Mouse (Mus musculus): ENCODE data around the gene Slc2a6. TPM values are rescaled to one million over a fixed set of nuclear protein-coding genes. Genes with fewer than 3 reads are reported as not detected.

Slc2a6 gene
- polyA plus RNA-seq, 1 experiment from 2014 or later, result 0.49 TPM

GRCm38 (mm10) chr2:27026857-27027617 lies 761 bp downstream of the Slc2a6 start:
- 61% methylated on average over 10 of the region's 10 CpGs for WGBS
- H3K4me1 ChIP-seq, result peaks cover 15% of the 10 kb centered on the region
- DNase-seq (ENCODE audit: low spot score), result no peak
- H3K36me3 ChIP-seq, result no peaks in the 10 kb centered on the region
- no peak overlapping the region for H3K27ac ChIP-seq
- peaks cover 51% of the 10 kb centered on the region for H3K27me3 ChIP-seq (ENCODE audit: insufficient read depth, poor library complexity, severe bottlenecking)
- H3K4me3 ChIP-seq, result no peak overlapping the region
- no peaks in the 10 kb centered on the region for H3K9me3 ChIP-seq

GRCm38 (mm10) chr2:27026332-27026731 lies 1.5 kb downstream of the Slc2a6 start:
- no peak overlapping the region for H3K4me3 ChIP-seq
- no peak for DNase-seq (ENCODE audit: low spot score)
- peaks cover 51% of the 10 kb centered on the region for H3K27me3 ChIP-seq (ENCODE audit: insufficient read depth, poor library complexity, severe bottlenecking)
- 91% methylated on average over 3 of the region's 3 CpGs for WGBS
- no peak overlapping the region for H3K27ac ChIP-seq
- H3K4me1 ChIP-seq, result peaks cover 15% of the 10 kb centered on the region
- H3K9me3 ChIP-seq, result no peaks in the 10 kb centered on the region
- no peaks in the 10 kb centered on the region for H3K36me3 ChIP-seq

GRCm38 (mm10) chr2:27025545-27025944 lies 2.3 kb downstream of the Slc2a6 start:
- H3K27me3 ChIP-seq (ENCODE audit: insufficient read depth, poor library complexity, severe bottlenecking), result peaks cover 50% of the 10 kb centered on the region
- DNase-seq (ENCODE audit: low spot score), result no peak
- peaks cover 15% of the 10 kb centered on the region for H3K4me1 ChIP-seq
- H3K9me3 ChIP-seq, result no peaks in the 10 kb centered on the region
- 84% methylated on average over 3 of the region's 3 CpGs for WGBS
- H3K4me3 ChIP-seq, result no peak overlapping the region
- H3K36me3 ChIP-seq, result no peaks in the 10 kb centered on the region
- no peak overlapping the region for H3K27ac ChIP-seq

GRCm38 (mm10) chr2:27024136-27024535 lies 3.7 kb downstream of the Slc2a6 start:
- Histone ChIP-seq H3K27me3 (ENCODE audit: insufficient read depth, poor library complexity, severe bottlenecking) (peaks cover 38% of the 10 kb centered on the region), H3K27ac (no peak overlapping the region), H3K4me3 (no peak overlapping the region), H3K9me3 (no peaks in the 10 kb centered on the region), H3K36me3 (peaks cover 7% of the 10 kb centered on the region; the same call in 1 of the 2 replicates), H3K4me1 (peaks cover 15% of the 10 kb centered on the region)
- no peak for DNase-seq (ENCODE audit: low spot score)
- WGBS, result 83% methylated on average over 14 of the region's 14 CpGs

- DNase-seq (ENCODE audit: low spot score), result no peak
- 76% methylated on average over 6 of the region's 6 CpGs for WGBS
- peaks cover 8% of the 10 kb centered on the region for H3K4me1 ChIP-seq
- H3K27me3 ChIP-seq (ENCODE audit: insufficient read depth, poor library complexity, severe bottlenecking), result peaks cover 32% of the 10 kb centered on the region
- no peak overlapping the region for H3K4me3 ChIP-seq
- no peak overlapping the region for H3K27ac ChIP-seq
- no peaks in the 10 kb centered on the region for H3K9me3 ChIP-seq
- H3K36me3 ChIP-seq, result peaks cover 22% of the 10 kb centered on the region
Measured at GRCm38 (mm10) chr2:27022612-27023011, 5.2 kb downstream of the Slc2a6 start.

- Histone ChIP-seq H3K4me3 (no peak overlapping the region), H3K27ac (no peak overlapping the region), H3K36me3 (peaks cover 36% of the 10 kb centered on the region), H3K27me3 (ENCODE audit: insufficient read depth, poor library complexity, severe bottlenecking) (peaks cover 17% of the 10 kb centered on the region), H3K9me3 (no peaks in the 10 kb centered on the region), H3K4me1 (peaks cover 5% of the 10 kb centered on the region; the same call in 1 of the 2 replicates)
- 71% methylated on average over 1 of the region's 1 CpGs for WGBS
- no peak for DNase-seq (ENCODE audit: low spot score)
Measured at GRCm38 (mm10) chr2:27021103-27021502, 6.7 kb downstream of the Slc2a6 start.

- Histone ChIP-seq H3K27me3 (ENCODE audit: insufficient read depth, poor library complexity, severe bottlenecking) (peaks cover 3% of the 10 kb centered on the region), H3K4me1 (peaks cover 5% of the 10 kb centered on the region; the same call in 1 of the 2 replicates), H3K9me3 (no peaks in the 10 kb centered on the region), H3K4me3 (no peak overlapping the region), H3K27ac (no peak overlapping the region), H3K36me3 (peaks cover 52% of the 10 kb centered on the region)
- 86% methylated on average over 2 of the region's 2 CpGs for WGBS
- DNase-seq (ENCODE audit: low spot score), result no peak
Measured at GRCm38 (mm10) chr2:27019530-27019929, 8.3 kb downstream of the Slc2a6 start.

GRCm38 (mm10) chr2:27017802-27018201 lies 10.0 kb downstream of the Slc2a6 start:
- Histone ChIP-seq H3K4me3 (no peak overlapping the region), H3K27me3 (ENCODE audit: insufficient read depth, poor library complexity, severe bottlenecking) (no peaks in the 10 kb centered on the region), H3K9me3 (no peaks in the 10 kb centered on the region), H3K36me3 (peaks cover 65% of the 10 kb centered on the region), H3K27ac (no peak overlapping the region), H3K4me1 (no peaks in the 10 kb centered on the region)
- 60% methylated on average over 5 of the region's 5 CpGs for WGBS
- DNase-seq (ENCODE audit: low spot score), result no peak

- H3K4me1 ChIP-seq, result peaks cover 26% of the 10 kb centered on the region
- H3K4me3 ChIP-seq, result peak within 1 kb of the TSS; percentile 91
- DNase-seq (ENCODE audit: low spot score), result peak; percentile 97
- no peaks in the 10 kb centered on the region for H3K9me3 ChIP-seq
- WGBS, result under 1% methylated on average over 41 of the region's 43 CpGs
- peaks cover 5% of the 10 kb centered on the region; the same call in 1 of the 2 replicates for H3K27me3 ChIP-seq (ENCODE audit: insufficient read depth, poor library complexity, severe bottlenecking)
- peak within 1 kb of the TSS; percentile 94 for H3K27ac ChIP-seq
- H3K36me3 ChIP-seq, result peaks cover 16% of the 10 kb centered on the region
Measured at GRCm38 (mm10) chr2:27009714-27010244, 18.0 kb downstream of the Slc2a6 start, which contains the start of gene Cacfd1. TSS of gene Cacfd1 (plus strand) at chr2:27009926.

GRCm38 (mm10) chr2:27007701-27008100 lies 20.1 kb downstream of the Slc2a6 start:
- Histone ChIP-seq H3K9me3 (no peaks in the 10 kb centered on the region), H3K4me1 (peaks cover 26% of the 10 kb centered on the region), H3K36me3 (no peaks in the 10 kb centered on the region), H3K27ac (no peak overlapping the region), H3K4me3 (no peak overlapping the region), H3K27me3 (ENCODE audit: insufficient read depth, poor library complexity, severe bottlenecking) (peaks cover 5% of the 10 kb centered on the region; the same call in 1 of the 2 replicates)
- 63% methylated on average over 7 of the region's 7 CpGs for WGBS
- no peak for DNase-seq (ENCODE audit: low spot score)

GRCm38 (mm10) chr2:27006255-27006654 lies 21.5 kb downstream of the Slc2a6 start:
- Histone ChIP-seq H3K36me3 (no peaks in the 10 kb centered on the region), H3K27ac (no peak overlapping the region), H3K9me3 (no peaks in the 10 kb centered on the region), H3K4me3 (no peak overlapping the region), H3K27me3 (ENCODE audit: insufficient read depth, poor library complexity, severe bottlenecking) (peaks cover 5% of the 10 kb centered on the region; the same call in 1 of the 2 replicates), H3K4me1 (peaks cover 20% of the 10 kb centered on the region)
- 61% methylated on average over 4 of the region's 4 CpGs for WGBS
- DNase-seq (ENCODE audit: low spot score), result no peak

GRCm38 (mm10) chr2:26997993-26998392 lies 29.8 kb downstream of the Slc2a6 start:
- no peaks in the 10 kb centered on the region for H3K27me3 ChIP-seq (ENCODE audit: insufficient read depth, poor library complexity, severe bottlenecking)
- WGBS, result 84% methylated on average over 7 of the region's 7 CpGs
- no peak for DNase-seq (ENCODE audit: low spot score)
- H3K4me3 ChIP-seq, result no peak overlapping the region
- no peak overlapping the region for H3K27ac ChIP-seq
- H3K9me3 ChIP-seq, result no peaks in the 10 kb centered on the region
- H3K36me3 ChIP-seq, result no peaks in the 10 kb centered on the region
- no peaks in the 10 kb centered on the region for H3K4me1 ChIP-seq

- Histone ChIP-seq H3K27me3 (ENCODE audit: insufficient read depth, poor library complexity, severe bottlenecking) (no peaks in the 10 kb centered on the region), H3K4me3 (no peak overlapping the region), H3K9me3 (no peaks in the 10 kb centered on the region), H3K36me3 (no peaks in the 10 kb centered on the region), H3K27ac (no peak overlapping the region), H3K4me1 (no peaks in the 10 kb centered on the region)
- 88% methylated on average over 1 of the region's 1 CpGs for WGBS
- no peak for DNase-seq (ENCODE audit: low spot score)
Measured at GRCm38 (mm10) chr2:26997498-26997897, 30.3 kb downstream of the Slc2a6 start.

Measured in heart, embryonic 10.5 days (tissue).